Mouse (Mus musculus): ENCODE measurements around the gene Gucd1. TPM values are rescaled to one million over a fixed set of nuclear protein-coding genes. Genes with fewer than 3 reads are reported as not detected.
"Not testable (repeated sequence)": the region's sequence is repeated elsewhere in the genome, so short reads cannot be mapped to it uniquely, and the experiment has no call there.

Gene Gucd1
- total and polyA plus RNA-seq, 2 experiments = 115 to 166 TPM

DNA sequence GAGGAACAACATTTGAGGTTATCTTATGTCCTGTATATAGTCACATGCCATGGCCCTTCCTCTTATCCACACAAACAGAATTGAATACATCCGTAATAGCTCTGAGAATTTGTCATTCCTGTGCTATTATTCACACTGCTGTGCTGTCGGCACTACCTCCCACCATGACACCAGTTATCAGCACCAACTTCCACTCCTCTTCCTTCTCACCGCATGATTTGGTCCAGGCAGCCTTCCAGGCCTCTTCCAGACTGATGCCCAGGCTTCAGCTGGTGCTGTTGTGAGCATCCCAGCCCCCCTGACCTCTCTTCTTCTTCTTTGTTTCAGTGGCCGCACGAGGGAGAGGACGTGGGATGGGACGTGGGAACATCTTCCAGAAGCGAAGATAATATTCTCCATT is 17.2 kb upstream of the Gucd1 start:
- Histone ChIP-seq H3K79me2 (ENCODE audit: control insufficient read depth, insufficient read depth, low read length) (no peaks in the 10 kb centered on the region; the same call in 1 of the 2 replicates), H3K36me3 (ENCODE audit: control insufficient read depth, insufficient read depth, low read length) (peaks cover 23% of the 10 kb centered on the region)

GRCm38 (mm10) chr10:75534216-75534615 is 16.4 kb upstream of the Gucd1 start:
- Histone ChIP-seq H3K9ac (ENCODE audit: low read depth, low read length) (no peak overlapping the region), H3K27me3 (ENCODE audit: control insufficient read depth, insufficient read depth, low read length) (no peaks in the 10 kb centered on the region), H3K4me1 (ENCODE audit: control insufficient read depth, insufficient read depth, low read length) (peaks cover 6% of the 10 kb centered on the region), H3K36me3 (ENCODE audit: control insufficient read depth, insufficient read depth, low read length) (peaks cover 23% of the 10 kb centered on the region), H3K27ac (replicated peaks; ENCODE audit: insufficient read depth, low read depth, low read length) (no peak overlapping the region), H3K4me3 (ENCODE audit: insufficient read depth, low read depth, low read length) (no peak overlapping the region), H3K79me2 (ENCODE audit: control insufficient read depth, insufficient read depth, low read length) (no peaks in the 10 kb centered on the region; the same call in 1 of the 2 replicates)
- DNase-seq (ENCODE audit: extremely low read depth, low read depth, low spot score) = no peak
- TF ChIP-seq POLR2A (IDR thresholded peaks at IDR 0.05; ENCODE audit: extremely low read depth, insufficient read depth, low read length) = no peak
- TF ChIP-seq CTCF (IDR thresholded peaks at IDR 0.05; ENCODE audit: low read depth, low read length) = no peak
- 94% methylated on average over 8 of the region's 8 CpGs for WGBS

More for the DNA sequence above, 17.2 kb upstream of the Gucd1 start:
- H3K27ac ChIP-seq (replicated peaks; ENCODE audit: insufficient read depth, low read depth, low read length) = no peak overlapping the region
- 78% methylated on average over 8 of the region's 8 CpGs for WGBS
- no peak for TF ChIP-seq POLR2A (IDR thresholded peaks at IDR 0.05; ENCODE audit: extremely low read depth, insufficient read depth, low read length)
- TF ChIP-seq CTCF (IDR thresholded peaks at IDR 0.05; ENCODE audit: low read depth, low read length) = no peak
- H3K4me1 ChIP-seq (ENCODE audit: control insufficient read depth, insufficient read depth, low read length) = peaks cover 6% of the 10 kb centered on the region
- H3K27me3 ChIP-seq (ENCODE audit: control insufficient read depth, insufficient read depth, low read length) = no peaks in the 10 kb centered on the region
- H3K4me3 ChIP-seq (ENCODE audit: insufficient read depth, low read depth, low read length) = no peak overlapping the region
- H3K9ac ChIP-seq (ENCODE audit: low read depth, low read length) = no peak overlapping the region
- DNase-seq (ENCODE audit: extremely low read depth, low read depth, low spot score) = no peak

GRCm38 (mm10) chr10:75531532-75532090 is 13.8 kb upstream of the Gucd1 start:
- Histone ChIP-seq H3K79me2 (ENCODE audit: control insufficient read depth, insufficient read depth, low read length) (peaks cover 4% of the 10 kb centered on the region; the same call in 1 of the 2 replicates), H3K27ac (replicated peaks; ENCODE audit: insufficient read depth, low read depth, low read length) (no peak overlapping the region), H3K4me3 (ENCODE audit: insufficient read depth, low read depth, low read length) (no peak overlapping the region), H3K27me3 (ENCODE audit: control insufficient read depth, insufficient read depth, low read length) (no peaks in the 10 kb centered on the region), H3K4me1 (ENCODE audit: control insufficient read depth, insufficient read depth, low read length) (peaks cover 6% of the 10 kb centered on the region), H3K36me3 (ENCODE audit: control insufficient read depth, insufficient read depth, low read length) (peaks cover 25% of the 10 kb centered on the region), H3K9ac (ENCODE audit: low read depth, low read length) (no peak overlapping the region)
- TF ChIP-seq CTCF (IDR thresholded peaks at IDR 0.05; ENCODE audit: low read depth, low read length) (no peak), POLR2A (IDR thresholded peaks at IDR 0.05; ENCODE audit: extremely low read depth, insufficient read depth, low read length) (no peak)
- DNase-seq (ENCODE audit: extremely low read depth, low read depth, low spot score) = no peak
- 95% methylated on average over 9 of the region's 9 CpGs for WGBS

GRCm38 (mm10) chr10:75530322-75530721 is 12.6 kb upstream of the Gucd1 start:
- no peak for TF ChIP-seq POLR2A (IDR thresholded peaks at IDR 0.05; ENCODE audit: extremely low read depth, insufficient read depth, low read length)
- TF ChIP-seq CTCF (IDR thresholded peaks at IDR 0.05; ENCODE audit: low read depth, low read length) = no peak
- H3K27me3 ChIP-seq (ENCODE audit: control insufficient read depth, insufficient read depth, low read length) = no peaks in the 10 kb centered on the region
- H3K4me3 ChIP-seq (ENCODE audit: insufficient read depth, low read depth, low read length) = no peak overlapping the region
- H3K79me2 ChIP-seq (ENCODE audit: control insufficient read depth, insufficient read depth, low read length) = peaks cover 9% of the 10 kb centered on the region
- peaks cover 5% of the 10 kb centered on the region; the same call in 1 of the 2 replicates for H3K4me1 ChIP-seq (ENCODE audit: control insufficient read depth, insufficient read depth, low read length)
- no peak for DNase-seq (ENCODE audit: extremely low read depth, low read depth, low spot score)
- H3K9ac ChIP-seq (ENCODE audit: low read depth, low read length) = no peak overlapping the region
- peaks cover 21% of the 10 kb centered on the region for H3K36me3 ChIP-seq (ENCODE audit: control insufficient read depth, insufficient read depth, low read length)
- 92% methylated on average over 2 of the region's 2 CpGs for WGBS
- H3K27ac ChIP-seq (replicated peaks; ENCODE audit: insufficient read depth, low read depth, low read length) = no peak overlapping the region

- not testable (repeated sequence) for H3K4me3 ChIP-seq (ENCODE audit: insufficient read depth, low read depth, low read length); H3K27me3 ChIP-seq (ENCODE audit: control insufficient read depth, insufficient read depth, low read length); DNase-seq (ENCODE audit: extremely low read depth, low read depth, low spot score); H3K9ac ChIP-seq (ENCODE audit: low read depth, low read length); H3K27ac ChIP-seq (replicated peaks; ENCODE audit: insufficient read depth, low read depth, low read length)
- Histone ChIP-seq H3K36me3 (ENCODE audit: control insufficient read depth, insufficient read depth, low read length) (peaks cover 14% of the 10 kb centered on the region), H3K4me1 (ENCODE audit: control insufficient read depth, insufficient read depth, low read length) (peaks cover 11% of the 10 kb centered on the region), H3K79me2 (ENCODE audit: control insufficient read depth, insufficient read depth, low read length) (peaks cover 26% of the 10 kb centered on the region)
- WGBS = 93% methylated on average over 9 of the region's 9 CpGs
Observed at GRCm38 (mm10) chr10:75525450-75525849, 7.7 kb upstream of the Gucd1 start.

DNA sequence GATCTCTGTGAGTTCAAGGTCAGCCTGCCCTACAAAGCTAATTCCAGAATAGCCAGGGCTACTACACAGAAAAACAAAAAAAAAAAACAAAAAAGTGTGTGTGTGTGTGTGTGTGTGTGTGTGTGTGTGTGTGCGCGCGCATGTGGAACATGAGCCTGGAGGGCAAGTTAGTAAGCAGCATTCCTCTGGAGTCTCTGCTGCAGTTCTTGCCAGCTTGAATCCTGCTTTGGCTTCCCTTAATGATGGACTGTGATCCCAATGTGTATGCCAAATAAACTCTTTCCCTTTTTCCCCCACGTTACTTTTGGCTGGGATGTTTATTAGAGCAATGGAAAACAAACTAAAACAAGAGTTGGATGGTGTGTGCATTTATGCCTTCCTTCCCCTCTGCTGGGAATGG is 3.9 kb upstream of the Gucd1 start:
- DNase-seq (ENCODE audit: extremely low read depth, low read depth, low spot score) = peak; percentile 97
- Histone ChIP-seq H3K4me1 (ENCODE audit: control insufficient read depth, insufficient read depth, low read length) (peaks cover 17% of the 10 kb centered on the region), H3K4me3 (ENCODE audit: insufficient read depth, low read depth, low read length) (no peak overlapping the region), H3K79me2 (ENCODE audit: control insufficient read depth, insufficient read depth, low read length) (peaks cover 43% of the 10 kb centered on the region), H3K27me3 (ENCODE audit: control insufficient read depth, insufficient read depth, low read length) (no peaks in the 10 kb centered on the region), H3K36me3 (ENCODE audit: control insufficient read depth, insufficient read depth, low read length) (peaks cover 22% of the 10 kb centered on the region), H3K27ac (replicated peaks; ENCODE audit: insufficient read depth, low read depth, low read length) (peak overlapping the region; percentile 74), H3K9ac (ENCODE audit: low read depth, low read length) (no peak overlapping the region)
- 26% methylated on average over 4 of the region's 4 CpGs for WGBS
- TF ChIP-seq CTCF (IDR thresholded peaks at IDR 0.05; ENCODE audit: low read depth, low read length) (no peak), POLR2A (IDR thresholded peaks at IDR 0.05; ENCODE audit: extremely low read depth, insufficient read depth, low read length) (no peak)

All from liver, adult 2 months (tissue).